Mouse (Mus musculus) midbrain, embryonic 11.5 days (tissue): Measurements from ENCODE around the gene 6330409D20Rik. TPM values are rescaled to one million over a fixed set of nuclear protein-coding genes. Genes with fewer than 3 reads are reported as not detected.

ENCODE experiments used
- ATAC-seq: fragments of 200-750 bp; cut with Nextera tagmentation; 2 replicates; pipeline ENCODE4 v1.8.0; 2017; ENCODE audit warnings: moderate TSS enrichment, moderate library complexity; ENCODE audit not compliant: low FRiP score
- DNase-seq: peaks from one replicate; pipeline ENCODE4 v3.0.0; 2015; ENCODE audit warnings: low spot score; ENCODE audit errors: missing footprints
- H3K27ac ChIP-seq: fragments of 300-500 bp; sonication (generic); 2 replicates; pipeline ENCODE4 v1.5.1; 2014; ENCODE audit warnings: low read depth, low read length
- H3K27me3 ChIP-seq: fragments of 300-500 bp; sonication (generic); 2 replicates; pipeline ENCODE4 v1.6.1; 2014; ENCODE audit warnings: mild to moderate bottlenecking, low read length, moderate library complexity, mixed read lengths; ENCODE audit not compliant: control insufficient read depth, insufficient read depth
- H3K36me3 ChIP-seq: fragments of 300-500 bp; sonication (generic); 2 replicates; pipeline ENCODE4 v1.6.1; 2014; ENCODE audit warnings: mild to moderate bottlenecking, low read length, moderate library complexity, mixed read lengths; ENCODE audit not compliant: control insufficient read depth, insufficient read depth
- H3K4me1 ChIP-seq: fragments of 300-500 bp; sonication (generic); 2 replicates; pipeline ENCODE4 v1.6.1; 2014; ENCODE audit warnings: low read length; ENCODE audit not compliant: control insufficient read depth, insufficient read depth
- H3K4me2 ChIP-seq: fragments of 300-500 bp; sonication (generic); 2 replicates; pipeline ENCODE4 v1.6.1; 2014; ENCODE audit warnings: mild to moderate bottlenecking, moderate library complexity
- H3K4me3 ChIP-seq: fragments of 300-500 bp; sonication (generic); 2 replicates; pipeline ENCODE4 v1.5.1; 2014; ENCODE audit warnings: low read depth, low read length
- H3K9ac ChIP-seq: fragments of 300-500 bp; sonication (generic); 2 replicates; pipeline ENCODE4 v1.6.1; 2014; ENCODE audit warnings: low read length
- H3K9me3 ChIP-seq: fragments of 300-500 bp; sonication (generic); 2 replicates; pipeline ENCODE4 v1.6.1; 2016; ENCODE audit warnings: low read length; ENCODE audit not compliant: control insufficient read depth
- WGBS: fragments of 180-500 bp; shearing (Covaris S2); extraction: QIAGEN DNeasy Blood & Tissue Kit; methylation state at CpG from one replicate; pipeline ENCODE4 v1.1.7; 2014; 5-methylcytosine and 5-hydroxymethylcytosine counted together
- polyA plus RNA-seq: library from polyadenylated mRNA; unstranded; fragments of >200 nt; fragmentation: Nextera tagmentation; extraction: Ambion mirVana; gene quantifications from 2 replicates; pipeline ENCODE4 v1.2.1, GENCODE M21; 2014

Gene 6330409D20Rik
- polyA plus RNA-seq, 1 experiment from 2014 or later: 3.0 TPM

DNA sequence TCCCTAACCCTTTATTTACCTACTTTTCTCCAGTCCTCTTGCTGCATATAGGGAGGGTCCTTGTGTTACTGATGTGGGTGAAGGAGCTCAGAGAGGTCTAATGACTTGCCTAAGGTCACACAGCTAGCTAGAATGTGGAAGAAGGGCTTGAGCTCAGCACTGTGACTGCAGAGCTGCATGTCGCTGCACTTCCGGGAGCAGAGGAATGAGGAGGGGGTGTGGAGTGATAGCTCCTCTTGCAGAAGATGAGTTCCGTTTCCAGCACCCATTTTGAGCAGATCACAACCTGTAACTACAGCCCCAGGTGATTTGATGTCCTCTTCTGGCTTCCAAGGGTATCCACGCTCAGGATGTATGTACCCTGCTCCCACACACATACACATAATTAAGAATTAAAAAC is 16.7 kb downstream of the 6330409D20Rik start:
- ATAC-seq: no peak
- no peaks in the 10 kb centered on the region for H3K9me3 ChIP-seq
- DNase-seq: no peak
- H3K4me3 ChIP-seq: no peak overlapping the region
- H3K27ac ChIP-seq: no peak overlapping the region
- H3K27me3 ChIP-seq: no peaks in the 10 kb centered on the region
- H3K36me3 ChIP-seq: no peaks in the 10 kb centered on the region
- WGBS: 76% methylated on average over 4 of the region's 4 CpGs
- 0 out of 2 replicates have a peak, but pooled peaks cover 2% of the 10 kb centered on the region for H3K4me1 ChIP-seq
- no peak overlapping the region for H3K4me2 ChIP-seq
- no peak overlapping the region for H3K9ac ChIP-seq

DNA sequence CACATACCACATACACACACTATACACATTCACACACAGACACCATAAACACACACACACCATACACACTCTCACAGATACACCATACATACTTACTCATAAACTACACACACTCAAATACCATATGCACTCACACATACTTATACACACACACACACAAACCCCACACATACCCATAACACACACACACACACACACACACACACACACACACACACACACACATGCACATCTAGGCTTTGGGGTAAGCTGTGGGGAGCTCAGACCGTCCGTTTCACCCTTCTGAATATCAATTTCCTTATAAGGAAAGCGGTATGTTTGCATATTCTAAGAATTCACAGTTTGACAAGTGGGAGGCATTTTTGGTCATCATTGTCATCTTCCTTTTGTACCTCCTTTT is 18.2 kb downstream of the 6330409D20Rik start:
- ATAC-seq (no peak), DNase-seq (no peak)
- Histone ChIP-seq H3K9me3 (no peaks in the 10 kb centered on the region), H3K27ac (no peak overlapping the region), H3K4me1 (0 out of 2 replicates have a peak, but pooled peaks cover under 1% of the 10 kb centered on the region), H3K4me2 (no peak overlapping the region), H3K9ac (no peak overlapping the region), H3K4me3 (no peak overlapping the region), H3K36me3 (no peaks in the 10 kb centered on the region), H3K27me3 (no peaks in the 10 kb centered on the region)
- 86% methylated on average over 3 of the region's 3 CpGs for WGBS

DNA sequence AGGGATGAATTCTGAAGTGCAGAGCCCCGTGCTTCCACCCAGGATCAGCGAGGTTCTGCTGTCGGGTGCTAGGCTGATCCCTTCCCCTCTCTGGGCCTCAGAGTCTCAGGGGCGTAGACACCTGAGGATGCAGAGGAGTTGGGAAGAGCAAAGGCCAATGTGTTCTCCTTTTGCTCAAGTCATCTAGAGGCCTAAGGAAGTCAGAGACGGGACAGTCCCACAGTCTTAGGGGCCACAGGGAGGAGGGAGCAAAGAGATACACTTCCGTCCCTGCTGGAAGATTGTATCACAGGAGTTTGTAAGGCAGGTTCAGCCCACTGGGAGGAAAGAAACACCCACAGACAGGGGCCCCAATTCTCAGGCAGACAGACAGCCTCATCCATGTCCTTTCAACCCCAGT is 18.8 kb downstream of the 6330409D20Rik start:
- Histone ChIP-seq H3K9ac (no peak overlapping the region), H3K27ac (no peak overlapping the region), H3K4me3 (no peak overlapping the region), H3K9me3 (no peaks in the 10 kb centered on the region), H3K36me3 (no peaks in the 10 kb centered on the region), H3K27me3 (no peaks in the 10 kb centered on the region), H3K4me2 (no peak overlapping the region), H3K4me1 (no peaks in the 10 kb centered on the region)
- DNase-seq (no peak), ATAC-seq (no peak)
- WGBS: 67% methylated on average over 6 of the region's 6 CpGs

DNA sequence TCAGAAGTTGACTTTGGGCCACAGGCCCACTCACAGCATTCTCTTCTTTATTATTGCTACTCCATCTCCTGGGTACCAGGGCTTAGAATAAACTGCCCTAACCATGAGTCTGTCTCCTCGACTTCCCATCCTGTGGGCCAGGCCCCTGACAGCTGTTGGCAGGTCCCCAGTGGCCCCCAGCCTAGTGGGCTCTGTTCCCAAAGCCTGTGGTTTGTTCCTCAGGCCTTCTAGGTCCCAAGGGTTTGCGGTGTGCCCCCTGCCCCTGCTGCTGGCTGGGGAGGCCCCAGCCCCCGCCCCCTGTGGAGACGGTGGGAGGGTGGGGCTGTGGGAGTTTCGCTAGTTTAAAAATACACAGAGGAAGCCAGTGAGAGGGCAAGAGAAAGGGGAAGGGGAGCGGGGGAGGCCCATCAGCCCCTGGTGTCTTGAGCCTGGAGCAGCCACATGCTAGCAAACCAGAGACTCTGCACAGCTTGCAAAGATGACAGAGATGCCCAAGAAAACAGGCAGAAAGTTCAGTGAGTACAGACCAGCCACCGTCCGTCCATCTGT is 20.1 kb downstream of the 6330409D20Rik start, which contains the start of gene Sh2d3c:
Gene Sh2d3c (plus strand): TSS at position 375 of the 549 bp plus-strand sequence.
- Histone ChIP-seq H3K27me3 (no peaks in the 10 kb centered on the region), H3K4me3 (no peak within 1 kb of the TSS), H3K4me1 (no peaks in the 10 kb centered on the region), H3K9ac (no peak within 1 kb of the TSS), H3K36me3 (no peaks in the 10 kb centered on the region), H3K4me2 (no peak within 1 kb of the TSS), H3K27ac (no peak within 1 kb of the TSS), H3K9me3 (no peaks in the 10 kb centered on the region)
- WGBS: 70% methylated on average over 8 of the region's 8 CpGs
- DNase-seq (no peak), ATAC-seq (no peak)

DNA sequence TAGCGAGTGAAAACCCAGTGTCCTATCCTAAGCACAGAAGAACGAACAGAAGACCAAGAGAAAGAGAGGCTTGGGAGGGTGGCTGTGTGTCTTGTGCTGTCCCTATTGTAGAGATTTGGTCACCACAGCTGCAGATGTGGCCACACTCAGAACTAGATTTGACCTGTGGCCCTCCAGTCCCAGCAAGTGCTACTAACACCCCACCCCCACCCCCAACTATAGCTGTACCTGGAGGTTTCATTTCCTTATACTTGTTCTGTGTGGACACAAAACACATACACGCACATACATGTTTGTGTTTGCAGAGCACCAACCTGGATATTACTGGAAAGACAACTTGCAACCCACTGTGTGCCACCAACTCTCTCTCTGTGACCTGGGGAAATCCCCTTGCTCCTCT is 20.8 kb downstream of the 6330409D20Rik start:
- ATAC-seq (no peak), DNase-seq (no peak)
- H3K9me3 ChIP-seq: no peaks in the 10 kb centered on the region
- WGBS: 92% methylated on average over 3 of the region's 3 CpGs
- H3K36me3 ChIP-seq: no peaks in the 10 kb centered on the region
- H3K27me3 ChIP-seq: no peaks in the 10 kb centered on the region
- H3K27ac ChIP-seq: no peak overlapping the region
- H3K9ac ChIP-seq: no peak overlapping the region
- no peak overlapping the region for H3K4me2 ChIP-seq
- no peaks in the 10 kb centered on the region for H3K4me1 ChIP-seq
- no peak overlapping the region for H3K4me3 ChIP-seq

DNA sequence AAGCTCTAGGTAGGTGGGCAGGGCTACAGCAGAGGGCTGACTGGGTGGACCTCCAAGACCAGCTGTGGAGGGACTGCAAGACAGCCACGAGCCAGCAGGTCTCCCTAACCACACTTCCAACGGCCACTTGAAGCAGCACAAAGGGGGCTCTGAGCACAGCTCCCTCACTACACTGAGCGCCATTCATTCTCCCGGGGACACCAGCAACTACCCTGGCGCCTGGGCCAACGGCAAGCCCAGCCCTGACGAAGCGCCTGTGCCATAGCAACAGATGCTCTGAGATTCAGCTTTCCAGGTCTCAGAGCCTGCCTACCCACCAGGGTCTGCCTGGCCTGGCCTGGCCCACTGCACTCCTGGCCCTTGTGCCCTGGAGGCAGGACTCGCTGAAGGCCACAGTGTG is 22.1 kb downstream of the 6330409D20Rik start:
- ATAC-seq: no peak
- no peak overlapping the region for H3K27ac ChIP-seq

DNA sequence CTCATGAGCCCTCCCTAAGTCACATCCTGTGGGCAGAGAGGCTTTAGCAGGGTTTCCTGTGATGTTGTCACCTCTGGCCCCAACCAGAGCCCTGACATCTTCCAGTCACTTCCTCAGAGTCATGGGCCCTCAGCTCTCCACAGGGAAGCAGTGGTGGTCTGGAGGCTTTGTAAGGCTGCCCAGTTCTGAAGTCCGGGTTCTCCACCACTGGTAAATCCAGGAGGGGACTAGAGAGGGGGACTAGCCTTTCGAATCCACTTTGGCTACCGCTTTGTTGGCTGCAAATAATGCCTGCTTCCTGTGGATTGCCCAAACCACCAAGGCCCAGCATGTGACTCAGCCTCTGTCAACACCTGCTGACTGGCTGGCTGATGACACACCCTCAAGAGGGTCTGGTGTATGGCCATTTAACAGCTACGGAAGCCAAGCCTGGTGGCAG is 25.8 kb downstream of the 6330409D20Rik start:
- Histone ChIP-seq H3K36me3 (peaks cover 1% of the 10 kb centered on the region; the same call in 1 of the 2 replicates), H3K4me2 (no peak overlapping the region), H3K27me3 (no peaks in the 10 kb centered on the region), H3K9ac (no peak overlapping the region), H3K4me3 (no peak overlapping the region), H3K4me1 (peaks cover 16% of the 10 kb centered on the region), H3K9me3 (no peaks in the 10 kb centered on the region), H3K27ac (no peak overlapping the region)
- WGBS: 81% methylated on average over 4 of the region's 4 CpGs
- no peak for ATAC-seq
- no peak for DNase-seq

More for the DNA sequence above, 22.1 kb downstream of the 6330409D20Rik start:
- Histone ChIP-seq H3K9me3 (no peaks in the 10 kb centered on the region), H3K9ac (no peak overlapping the region; the same call in 1 of the 2 replicates), H3K27me3 (no peaks in the 10 kb centered on the region), H3K36me3 (no peaks in the 10 kb centered on the region), H3K4me1 (peaks cover 5% of the 10 kb centered on the region), H3K4me3 (no peak overlapping the region), H3K4me2 (no peak overlapping the region)
- DNase-seq: no peak
- WGBS: 64% methylated on average over 9 of the region's 9 CpGs

DNA sequence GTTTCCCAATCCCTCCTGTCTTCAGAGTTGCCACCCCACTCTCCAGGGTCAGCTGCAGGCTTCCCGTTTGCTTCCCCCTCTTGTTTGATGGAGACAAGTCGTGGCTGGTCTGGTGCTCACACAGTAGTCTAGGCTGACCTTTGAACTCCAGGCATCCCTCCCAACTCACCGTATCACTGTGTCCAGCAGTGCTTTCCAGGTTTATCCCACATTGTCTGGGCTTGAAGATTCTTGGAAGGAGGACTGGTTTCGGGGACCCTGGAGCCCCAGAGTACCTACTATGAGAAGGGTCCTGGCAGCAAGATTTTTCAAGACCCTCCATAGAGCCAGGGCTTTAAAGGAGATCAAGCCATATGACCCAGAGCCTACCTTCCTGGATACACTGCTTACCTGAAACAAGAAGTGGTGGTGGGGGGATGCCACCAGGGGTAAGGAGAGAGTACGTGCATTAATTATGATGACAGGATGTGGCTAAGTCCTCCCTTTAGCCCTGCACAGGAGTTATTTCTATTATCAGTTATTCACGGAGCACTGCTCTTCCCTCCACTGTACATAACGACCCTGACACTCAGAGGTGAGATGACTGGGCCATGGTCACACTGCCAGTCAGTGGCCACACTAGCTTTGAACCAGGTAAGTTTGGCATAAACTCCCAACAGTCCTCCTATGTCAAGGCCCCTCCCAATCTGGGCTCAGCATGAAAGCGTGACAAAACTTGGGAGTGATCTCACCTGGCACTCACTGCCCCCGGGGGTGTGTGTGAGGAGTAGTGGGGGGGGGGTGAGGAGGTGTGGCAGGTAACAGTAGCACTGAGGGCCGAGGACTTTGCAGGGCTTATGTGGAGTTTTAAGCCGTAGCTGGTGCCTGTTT is 26.5 kb downstream of the 6330409D20Rik start:
- H3K9me3 ChIP-seq: no peaks in the 10 kb centered on the region
- ATAC-seq: no peak
- no peak overlapping the region; the same call in 1 of the 2 replicates for H3K9ac ChIP-seq
- H3K4me3 ChIP-seq: no peak overlapping the region
- no peak overlapping the region for H3K27ac ChIP-seq
- peaks cover 16% of the 10 kb centered on the region for H3K4me1 ChIP-seq
- no peak overlapping the region; the same call in 1 of the 2 replicates for H3K4me2 ChIP-seq
- WGBS: 64% methylated on average over 11 of the region's 11 CpGs
- H3K36me3 ChIP-seq: peaks cover 7% of the 10 kb centered on the region
- H3K27me3 ChIP-seq: no peaks in the 10 kb centered on the region
- no peak for DNase-seq
